Mouse (Mus musculus): Measurements from ENCODE around the gene Ypel5.
A peak's percentile ranks its signal among the peaks of the same experiment; 100 is the strongest.

The Ypel5 gene

DNA sequence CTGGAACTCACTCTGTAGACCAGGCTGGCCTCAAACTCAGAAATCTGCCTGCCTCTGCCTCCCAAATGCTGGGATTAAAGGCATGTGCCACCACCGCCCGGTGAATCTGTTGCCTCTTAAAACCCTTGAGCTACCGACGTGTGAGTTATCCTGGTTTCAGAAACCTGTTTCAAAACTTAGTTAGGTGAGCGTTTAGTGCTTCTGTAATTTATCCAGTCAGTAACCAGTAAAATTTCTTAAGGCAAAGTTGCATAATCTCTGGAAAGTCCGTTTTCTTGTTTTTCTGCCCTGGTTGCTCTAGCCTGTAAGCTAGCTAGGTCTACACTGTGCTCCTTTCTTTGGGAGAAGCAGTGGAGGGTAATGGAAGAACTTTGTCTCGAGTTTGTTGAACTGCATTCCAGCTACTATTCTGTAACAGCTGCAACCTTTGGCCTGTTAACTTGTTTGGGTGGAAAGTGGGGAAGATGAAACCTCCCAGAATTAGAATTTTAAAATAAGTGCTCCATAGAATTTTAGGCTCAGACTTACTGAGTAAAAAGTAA lies 8.8 kb downstream of the Ypel5 start:
- no peak for DNase-seq

DNA sequence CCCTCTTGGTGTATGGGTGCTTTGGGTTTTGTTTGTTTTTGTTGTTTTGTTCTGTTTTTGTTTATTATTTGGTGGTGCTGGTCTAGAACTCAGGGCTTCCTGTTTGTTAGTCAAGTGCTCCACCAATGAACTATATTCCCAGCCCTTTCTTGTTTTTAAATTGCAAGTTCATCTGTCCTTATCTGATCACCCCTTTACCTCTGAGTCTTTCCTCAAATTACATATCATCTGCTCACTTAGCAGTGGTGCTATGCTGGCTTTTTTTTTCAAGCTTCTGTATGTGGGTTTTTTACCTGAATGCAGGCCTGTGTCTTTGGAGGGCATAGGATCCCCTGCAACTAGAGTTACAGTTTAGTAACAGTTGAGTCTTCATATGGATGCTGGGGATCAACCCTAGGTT lies 9.3 kb downstream of the Ypel5 start:
- DNase-seq, result no peak

DNA sequence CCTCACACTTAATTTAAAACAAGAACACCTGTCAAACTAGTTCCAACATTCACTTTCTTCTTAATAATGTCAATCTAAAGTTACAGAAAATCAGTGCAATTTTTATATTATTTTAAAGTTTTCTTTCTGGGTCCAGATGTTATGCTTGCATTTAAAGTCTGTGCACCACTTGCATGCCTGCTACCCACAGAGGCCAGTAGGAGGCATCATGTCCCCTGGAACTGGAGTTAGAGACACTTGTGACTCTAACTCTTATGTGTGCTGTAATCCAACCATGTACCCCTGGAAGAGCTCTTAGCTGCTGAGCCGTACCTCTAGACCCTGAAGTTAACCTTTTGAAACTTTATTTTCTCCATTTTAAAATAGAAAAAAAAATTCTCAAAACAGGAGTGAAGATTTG lies 19.0 kb downstream of the Ypel5 start:
- DNase-seq, result no peak

DNA sequence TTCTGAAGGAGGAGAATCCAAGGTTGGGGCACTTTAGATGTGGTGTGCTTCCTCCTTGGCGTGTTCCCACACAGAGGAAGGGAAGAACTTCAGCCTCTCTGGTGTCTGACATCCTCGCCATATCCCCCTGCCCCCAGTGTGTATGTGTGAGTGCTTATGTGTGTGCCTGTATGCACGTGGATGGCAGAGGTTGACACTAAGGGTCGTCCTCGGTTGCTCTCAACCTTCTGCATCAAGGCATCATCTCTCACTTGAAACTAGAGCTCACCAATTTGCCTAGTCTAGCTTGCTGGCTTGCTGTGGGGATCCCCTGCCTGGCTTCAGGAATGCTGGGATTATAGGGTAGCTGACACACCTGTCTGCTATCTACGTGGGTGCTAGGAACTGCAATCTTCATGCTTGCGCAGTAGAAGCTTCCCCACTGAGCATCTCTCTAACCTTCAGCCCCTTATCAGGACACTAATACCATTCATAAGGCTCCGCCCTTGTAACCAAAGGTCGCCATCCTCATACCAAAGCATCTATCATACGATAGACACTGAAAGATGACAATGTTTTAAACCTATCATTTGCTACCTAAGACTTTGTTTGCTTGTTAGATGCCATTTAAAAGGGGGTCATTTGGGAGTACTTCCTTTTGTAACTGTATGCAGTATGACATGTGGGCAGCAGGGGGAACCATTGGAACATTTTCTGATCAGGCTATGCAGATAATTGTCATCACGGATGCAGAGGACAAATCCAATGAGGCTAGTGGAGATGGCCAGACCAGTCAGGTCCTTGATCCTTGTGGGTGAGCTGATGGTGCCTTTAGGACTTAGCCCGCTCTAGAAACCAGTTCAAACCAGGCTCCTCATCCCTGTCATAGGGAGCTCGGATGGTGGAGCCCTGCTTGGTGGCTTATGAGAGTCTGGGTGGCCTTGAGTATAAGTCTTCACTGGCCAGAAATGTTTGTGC lies 21.7 kb downstream of the Ypel5 start:
- no peak for DNase-seq

DNA sequence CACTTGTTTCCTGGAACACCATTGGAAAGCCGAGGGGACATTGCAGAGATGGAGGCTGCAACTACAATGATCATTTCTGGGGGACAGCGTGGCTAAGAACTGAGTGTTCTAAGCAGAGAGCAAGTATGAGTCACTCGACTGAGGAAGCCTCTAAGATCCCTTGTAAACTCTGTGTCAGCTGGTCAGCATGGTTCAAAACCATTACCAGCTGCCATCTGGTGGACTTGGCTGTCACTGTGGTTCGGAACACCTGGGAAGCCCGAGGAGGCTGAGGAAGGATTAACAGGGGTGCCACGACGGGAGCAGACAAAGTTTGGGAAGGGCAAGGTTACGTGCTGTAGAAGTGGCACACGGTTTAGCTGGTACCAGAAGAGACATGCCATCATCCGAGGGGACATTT lies 27.0 kb downstream of the Ypel5 start:
- no peak for DNase-seq

DNA sequence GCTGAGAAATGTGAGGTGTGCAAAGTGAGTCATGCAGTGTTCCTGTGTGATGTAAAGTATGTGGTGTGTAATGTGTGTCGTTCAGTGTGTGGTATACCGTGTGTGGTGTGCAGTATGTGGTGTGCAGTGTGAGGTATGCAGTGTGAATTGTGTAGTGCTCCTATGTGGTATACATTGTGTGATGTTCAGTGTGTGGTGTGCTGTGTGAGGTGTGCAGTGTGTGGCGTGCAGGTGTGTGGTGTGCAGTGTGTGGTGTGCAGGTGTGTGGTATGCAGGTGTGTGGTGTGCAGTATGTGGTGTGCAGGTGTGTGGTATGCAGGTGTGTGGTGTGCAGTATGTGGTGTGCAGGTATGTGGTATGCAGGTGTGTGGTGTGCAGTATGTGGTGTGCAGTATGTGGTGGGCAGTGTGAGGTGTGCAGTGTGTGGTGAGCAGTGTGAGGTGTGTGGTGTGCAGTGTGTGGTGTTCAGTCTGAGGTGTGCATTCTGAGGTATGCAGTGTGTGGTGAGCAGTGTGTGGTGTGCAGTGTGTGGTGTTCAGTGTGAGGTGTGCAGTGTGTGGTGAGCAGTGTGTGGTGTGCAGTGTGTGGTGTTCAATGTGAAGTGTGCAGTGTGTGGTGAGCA lies 30.5 kb downstream of the Ypel5 start:
- DNase-seq, result no peak

DNA sequence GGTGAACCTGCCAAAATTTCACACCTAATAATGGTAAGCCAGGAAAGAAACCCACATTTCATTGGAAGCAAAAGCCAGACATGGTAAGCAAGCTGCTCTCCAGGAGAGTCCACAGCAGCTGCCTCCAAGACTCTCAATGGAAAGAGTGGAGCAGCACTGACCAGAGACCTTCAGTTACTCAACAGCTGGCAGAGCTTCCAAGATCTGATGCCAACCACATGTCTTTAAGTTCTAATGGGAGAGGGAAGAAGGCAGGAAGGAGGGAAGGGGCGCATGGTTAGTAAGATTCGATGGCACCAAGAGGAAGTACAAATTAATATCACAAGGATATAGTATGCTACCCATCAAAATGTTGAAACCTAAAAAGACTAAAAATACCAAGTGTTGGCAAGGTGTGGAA lies 31.9 kb downstream of the Ypel5 start:
- DNase-seq, result no peak

DNA sequence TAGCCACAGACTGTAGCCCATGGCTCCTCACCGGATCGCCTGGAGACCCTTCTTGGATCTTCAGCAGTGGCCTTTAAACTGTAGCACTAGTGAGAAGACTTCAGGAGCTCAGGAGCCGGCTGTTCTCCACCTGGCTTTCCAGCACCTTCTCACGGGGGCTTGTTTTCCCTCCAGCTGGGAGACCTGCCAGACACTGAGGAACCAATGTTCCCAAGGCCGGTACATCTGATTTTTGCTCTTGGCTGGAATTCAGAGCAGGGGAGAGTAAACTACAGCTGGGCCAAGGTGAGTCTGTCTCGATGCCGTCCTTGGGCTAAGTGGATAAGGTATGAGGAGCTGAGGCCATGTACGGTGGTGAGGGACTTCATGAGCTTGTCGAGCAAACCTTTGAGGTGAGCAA lies 42.7 kb downstream of the Ypel5 start:
- no peak for DNase-seq

DNA sequence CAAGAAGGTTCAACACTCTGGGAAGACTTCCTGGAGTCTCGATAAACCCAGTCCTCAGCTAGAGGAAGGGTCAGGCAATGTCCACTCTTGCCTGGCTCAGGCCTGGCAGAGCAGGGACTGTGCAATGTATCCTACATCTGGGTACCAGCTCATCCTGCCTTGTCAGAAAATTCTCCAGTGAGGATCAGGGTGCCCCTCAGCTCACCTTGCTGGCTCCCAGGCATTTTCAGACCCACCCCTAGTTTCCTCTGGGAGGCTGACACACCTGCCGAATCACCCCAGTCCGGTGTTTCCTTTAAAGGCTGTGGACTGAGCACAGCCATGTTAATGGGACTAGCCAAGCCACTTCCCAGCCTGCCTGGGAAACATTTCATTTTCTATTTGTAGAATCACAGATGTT lies 43.9 kb downstream of the Ypel5 start:
- no peak for DNase-seq

DNA sequence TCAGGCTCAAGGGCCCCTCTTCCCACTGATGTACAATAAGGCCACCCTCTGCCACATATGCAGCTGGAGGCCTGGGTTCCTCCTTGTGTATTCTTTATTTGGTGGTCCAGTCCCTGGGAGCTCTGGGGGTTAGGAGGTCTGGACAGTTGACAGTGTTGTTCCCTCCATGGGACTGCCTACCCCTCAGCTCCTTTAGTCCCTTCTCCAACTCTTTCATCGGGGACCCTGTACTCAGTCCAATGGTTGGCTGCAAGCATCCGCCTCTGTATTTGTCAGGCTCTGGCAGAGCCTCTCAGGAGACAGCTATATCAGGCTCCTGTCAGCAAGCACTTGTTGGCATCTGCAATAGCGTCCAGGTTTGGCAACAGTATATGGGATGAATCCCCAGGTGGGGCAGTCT lies 44.8 kb downstream of the Ypel5 start:
- DNase-seq, result no peak

DNA sequence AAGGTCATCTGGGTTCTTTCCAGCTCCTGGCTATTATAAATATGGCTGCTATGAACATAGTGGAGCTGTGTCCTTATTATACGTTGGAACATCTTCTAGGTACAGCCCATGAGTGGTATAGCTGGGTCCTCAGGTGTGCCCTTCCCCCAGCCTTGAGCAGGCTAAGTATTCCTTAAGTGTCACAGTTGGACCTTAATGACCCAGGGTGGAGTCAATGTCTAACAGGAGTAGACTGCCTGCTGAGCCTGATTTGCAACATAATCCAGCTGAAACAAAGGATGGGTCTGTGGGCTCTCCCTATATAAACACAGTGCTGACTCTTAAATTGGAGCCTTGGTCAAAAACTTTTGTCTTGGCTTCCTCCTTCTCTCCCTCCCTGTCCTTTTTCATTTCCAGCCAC lies 45.6 kb downstream of the Ypel5 start:
- no peak for DNase-seq

DNA sequence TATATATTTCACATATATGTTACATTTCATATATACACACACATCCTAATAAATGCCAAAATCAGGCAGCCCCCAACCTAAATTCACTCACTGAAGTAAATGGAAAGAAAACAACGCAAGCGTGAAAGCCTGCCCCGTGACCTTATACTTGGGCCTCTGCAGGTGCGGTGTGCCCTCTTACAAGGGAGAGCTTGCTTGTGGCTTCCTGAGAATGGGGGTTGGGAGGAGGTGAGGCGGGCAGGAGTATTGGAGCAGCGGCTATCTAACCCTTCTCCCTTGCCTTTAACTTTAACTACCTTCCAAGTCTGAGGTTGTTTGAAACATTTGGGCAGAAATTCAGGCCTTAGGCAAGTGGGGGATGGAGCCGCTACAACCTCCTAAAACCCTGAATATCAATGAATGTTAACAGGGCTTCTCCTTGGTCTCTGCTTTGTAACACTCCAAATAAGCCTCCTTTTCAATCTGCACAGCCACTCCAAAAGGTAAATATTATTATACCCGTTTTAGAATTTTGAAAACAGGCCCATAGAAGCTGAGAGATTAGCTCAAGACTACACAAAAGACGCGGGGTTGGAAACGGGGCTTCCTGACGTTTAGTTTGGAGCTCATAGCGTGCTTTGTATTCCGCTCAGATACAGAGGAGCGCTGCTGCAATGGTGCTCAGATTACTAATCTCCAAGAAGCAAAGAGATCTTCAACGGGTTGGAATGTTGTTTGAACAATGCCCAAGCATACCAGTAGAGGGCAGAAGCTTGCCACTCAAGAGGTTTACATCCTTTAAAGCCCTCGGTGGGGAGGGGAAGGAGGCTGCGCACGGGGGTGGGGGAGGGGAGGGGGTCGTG lies 53.5 kb downstream of the Ypel5 start:
- peak; percentile 25 for DNase-seq

DNA sequence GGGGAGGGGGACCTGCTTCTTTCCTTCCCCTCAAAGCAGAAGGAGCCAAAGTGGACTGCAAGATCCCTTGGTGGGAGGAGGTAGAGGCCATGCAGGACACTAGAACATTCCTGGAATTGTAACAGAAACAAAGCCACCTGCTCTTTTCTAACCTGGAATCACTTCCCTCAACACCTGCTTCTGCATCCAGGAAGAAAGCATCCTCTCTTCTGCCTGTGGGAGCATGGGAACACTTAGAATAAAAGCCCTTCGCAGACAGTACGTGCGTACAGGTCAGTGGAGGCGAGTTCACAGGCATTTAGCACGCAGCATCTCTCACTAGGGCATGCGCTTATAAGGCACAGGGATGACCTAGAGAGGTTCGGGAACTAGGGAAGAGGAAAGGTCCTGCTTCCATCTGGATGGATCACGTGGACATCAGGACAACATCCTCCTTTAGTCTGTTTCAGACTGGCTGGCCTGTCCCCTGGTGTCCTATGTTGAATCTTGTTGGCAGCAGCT lies 54.2 kb downstream of the Ypel5 start:
- DNase-seq, result no peak

DNA sequence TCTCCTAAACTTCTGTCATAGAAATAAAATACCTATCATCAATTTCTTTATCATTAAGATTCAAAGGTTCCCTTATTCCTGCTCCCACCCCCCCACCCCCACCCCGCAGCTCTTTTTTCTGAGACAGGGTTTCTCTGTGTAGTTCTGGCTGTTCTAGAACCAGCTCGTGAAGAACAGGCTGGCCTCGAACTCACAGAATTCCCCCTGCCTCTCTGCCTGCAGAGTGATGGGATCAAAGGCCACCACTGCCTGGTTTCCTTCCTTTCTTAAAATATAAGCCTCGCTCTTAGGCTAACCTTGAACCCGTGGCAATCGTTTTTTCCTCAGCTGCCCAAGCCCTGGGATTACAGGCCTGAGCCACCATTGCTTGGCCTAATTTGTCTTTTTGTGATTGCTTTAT lies 55.3 kb downstream of the Ypel5 start:
- no peak for DNase-seq

DNA sequence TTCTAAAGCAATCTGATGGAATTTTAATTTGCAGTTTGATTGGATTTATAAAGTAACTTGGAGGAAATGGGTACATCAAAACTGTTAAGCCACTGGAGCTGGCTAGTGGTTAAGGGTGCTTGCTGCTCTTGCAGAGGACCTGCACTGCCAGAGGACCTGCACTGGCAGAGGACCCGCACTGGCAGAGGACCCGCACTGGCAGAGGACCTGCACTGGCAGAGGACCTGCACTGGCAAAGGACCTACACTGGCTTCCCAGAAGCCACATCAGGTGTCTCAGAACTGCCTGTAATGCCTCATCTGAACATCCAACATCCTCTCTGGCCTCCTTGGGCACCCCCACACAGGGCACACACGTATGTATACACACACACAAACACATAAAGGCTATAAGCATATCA lies 59.3 kb downstream of the Ypel5 start:
- no peak for DNase-seq

DNA sequence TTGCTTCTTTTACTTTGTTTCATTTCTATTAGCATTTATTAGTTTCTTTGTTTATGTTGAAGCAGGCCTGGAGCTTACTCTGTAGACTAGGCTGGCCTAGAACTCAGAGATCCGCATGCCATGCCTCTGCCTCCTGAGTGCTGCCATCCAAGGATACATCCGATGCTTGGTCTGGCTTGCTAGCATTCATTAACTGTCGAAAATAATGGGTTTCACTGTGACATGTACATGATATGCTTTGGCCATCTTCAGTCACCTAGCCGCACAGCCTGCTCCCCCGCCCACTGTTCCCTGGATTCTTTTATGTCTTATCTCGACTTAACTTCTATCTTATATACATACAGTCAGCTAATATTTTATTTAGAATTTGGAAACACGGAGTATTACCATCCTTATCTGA lies 60.8 kb downstream of the Ypel5 start:
- no peak for DNase-seq

DNA sequence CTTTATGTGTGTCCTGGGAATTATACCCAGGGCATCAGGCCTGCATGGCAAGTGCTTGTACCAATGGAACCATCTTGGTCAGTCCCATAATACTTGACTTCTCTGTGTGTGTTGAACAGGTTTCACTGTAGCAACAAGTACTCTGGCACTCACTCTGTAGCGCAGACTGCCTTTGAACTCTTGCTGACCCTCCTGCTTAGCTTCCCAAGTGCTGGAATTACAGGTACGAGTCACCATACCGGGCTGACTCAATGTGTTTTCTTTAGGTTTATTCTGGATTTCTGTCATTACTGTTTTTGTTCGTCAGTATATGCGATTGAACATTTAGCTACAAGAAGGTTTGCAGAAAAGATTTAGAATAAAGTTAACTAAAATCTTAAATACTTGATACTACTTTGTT lies 61.7 kb downstream of the Ypel5 start:
- DNase-seq, result no peak

DNA sequence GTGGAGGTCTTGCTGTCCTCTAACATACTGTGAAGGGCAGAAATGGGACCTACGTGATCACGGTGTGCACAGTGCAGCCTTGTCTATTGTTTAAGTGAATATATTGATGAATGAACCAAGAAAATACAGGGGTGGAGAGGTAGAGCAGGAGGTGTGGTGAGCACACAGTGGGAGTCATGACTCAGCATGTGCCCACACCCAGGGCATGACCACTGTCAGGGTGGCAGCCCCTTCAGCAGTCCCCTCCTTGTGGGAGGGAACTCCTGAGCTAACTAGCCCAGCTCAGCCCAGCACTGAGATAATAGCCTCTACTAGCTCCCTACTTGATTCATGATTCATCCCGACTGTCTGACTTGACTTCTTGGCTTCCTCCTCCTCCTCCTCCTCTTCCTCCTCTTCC lies 62.5 kb downstream of the Ypel5 start:
- DNase-seq, result no peak
